Mouse (Mus musculus): ENCODE results near the gene Spata19. TPM values are rescaled to one million over a fixed set of nuclear protein-coding genes. Genes with fewer than 3 reads are reported as not detected.

The Spata19 gene
- polyA plus RNA-seq (2014; fragmentation: Nextera tagmentation; extraction: Ambion mirVana) = not detected in 2 replicates

- ATAC-seq (replicated peaks; ENCODE audit: low FRiP score, low TSS enrichment, low read depth) = no peak
- H3K27me3 ChIP-seq (replicated peaks; ENCODE audit: control insufficient read depth, insufficient read depth, low read length) = 0 out of 2 replicates have a peak, but pooled peaks cover 6% of the 10 kb centered on the region
- 73% methylated on average over 3 of the region's 3 CpGs for WGBS
Measured at GRCm38 (mm10) chr9:27396500-27396899, at the start of gene Spata19. Gene Spata19, plus strand, starts transcription at chr9:27396800.

GRCm38 (mm10) chr9:27353082-27353481, 43.5 kb upstream of the Spata19 start:
- no peak overlapping the region for H3K4me2 ChIP-seq (ENCODE audit: low read length)
- WGBS = 84% methylated on average over 7 of the region's 7 CpGs

More at GRCm38 (mm10) chr9:27396500-27396899, at the start of gene Spata19:
- Histone ChIP-seq H3K9me3 (ENCODE audit: control insufficient read depth, low read length) (no peaks in the 10 kb centered on the region), H3K4me3 (ENCODE audit: low read depth, low read length) (no peak within 1 kb of the TSS), H3K4me1 (replicated peaks; ENCODE audit: control insufficient read depth, insufficient read depth, low read length) (no peaks in the 10 kb centered on the region), H3K9ac (ENCODE audit: low read length) (no peak within 1 kb of the TSS), H3K27ac (ENCODE audit: low read depth) (no peak within 1 kb of the TSS), H3K4me2 (ENCODE audit: low read length) (no peak within 1 kb of the TSS), H3K36me3 (ENCODE audit: control insufficient read depth, insufficient read depth, low read length) (no peaks in the 10 kb centered on the region)
- no peak for DNase-seq (ENCODE audit: low spot score)

GRCm38 (mm10) chr9:27357893-27358292, 38.7 kb upstream of the Spata19 start:
- H3K27me3 ChIP-seq (replicated peaks; ENCODE audit: control insufficient read depth, insufficient read depth, low read length) = no peaks in the 10 kb centered on the region
- no peaks in the 10 kb centered on the region for H3K36me3 ChIP-seq (ENCODE audit: control insufficient read depth, insufficient read depth, low read length)
- no peak for DNase-seq (ENCODE audit: low spot score)
- no peak overlapping the region for H3K27ac ChIP-seq (ENCODE audit: low read depth)
- no peak overlapping the region for H3K4me2 ChIP-seq (ENCODE audit: low read length)
- H3K4me3 ChIP-seq (ENCODE audit: low read depth, low read length) = no peak overlapping the region
- no peak overlapping the region for H3K9ac ChIP-seq (ENCODE audit: low read length)
- 88% methylated on average over 6 of the region's 6 CpGs for WGBS
- no peak for ATAC-seq (replicated peaks; ENCODE audit: low FRiP score, low TSS enrichment, low read depth)
- H3K9me3 ChIP-seq (ENCODE audit: control insufficient read depth, low read length) = no peaks in the 10 kb centered on the region
- H3K4me1 ChIP-seq (replicated peaks; ENCODE audit: control insufficient read depth, insufficient read depth, low read length) = no peaks in the 10 kb centered on the region

More at GRCm38 (mm10) chr9:27353082-27353481, 43.5 kb upstream of the Spata19 start:
- Histone ChIP-seq H3K4me1 (replicated peaks; ENCODE audit: control insufficient read depth, insufficient read depth, low read length) (no peaks in the 10 kb centered on the region), H3K36me3 (ENCODE audit: control insufficient read depth, insufficient read depth, low read length) (no peaks in the 10 kb centered on the region), H3K27me3 (replicated peaks; ENCODE audit: control insufficient read depth, insufficient read depth, low read length) (no peaks in the 10 kb centered on the region), H3K9ac (ENCODE audit: low read length) (no peak overlapping the region), H3K27ac (ENCODE audit: low read depth) (no peak overlapping the region), H3K9me3 (ENCODE audit: control insufficient read depth, low read length) (no peaks in the 10 kb centered on the region), H3K4me3 (ENCODE audit: low read depth, low read length) (no peak overlapping the region)
- no peak for DNase-seq (ENCODE audit: low spot score)
- no peak for ATAC-seq (replicated peaks; ENCODE audit: low FRiP score, low TSS enrichment, low read depth)

- H3K4me1 ChIP-seq (replicated peaks; ENCODE audit: control insufficient read depth, insufficient read depth, low read length) = no peaks in the 10 kb centered on the region
- H3K4me2 ChIP-seq (ENCODE audit: low read length) = no peak overlapping the region
- H3K36me3 ChIP-seq (ENCODE audit: control insufficient read depth, insufficient read depth, low read length) = no peaks in the 10 kb centered on the region
- WGBS = 53% methylated on average over 2 of the region's 2 CpGs
- DNase-seq (ENCODE audit: low spot score) = no peak
- no peak overlapping the region for H3K9ac ChIP-seq (ENCODE audit: low read length)
- H3K9me3 ChIP-seq (ENCODE audit: control insufficient read depth, low read length) = no peaks in the 10 kb centered on the region
- H3K27me3 ChIP-seq (replicated peaks; ENCODE audit: control insufficient read depth, insufficient read depth, low read length) = no peaks in the 10 kb centered on the region
- H3K4me3 ChIP-seq (ENCODE audit: low read depth, low read length) = no peak overlapping the region
- no peak for ATAC-seq (replicated peaks; ENCODE audit: low FRiP score, low TSS enrichment, low read depth)
- H3K27ac ChIP-seq (ENCODE audit: low read depth) = no peak overlapping the region
Measured at GRCm38 (mm10) chr9:27367231-27367630, 29.4 kb upstream of the Spata19 start.

- no peaks in the 10 kb centered on the region for H3K4me1 ChIP-seq (replicated peaks; ENCODE audit: control insufficient read depth, insufficient read depth, low read length)
- no peak for ATAC-seq (replicated peaks; ENCODE audit: low FRiP score, low TSS enrichment, low read depth)
- no peaks in the 10 kb centered on the region for H3K9me3 ChIP-seq (ENCODE audit: control insufficient read depth, low read length)
- no peak overlapping the region for H3K4me2 ChIP-seq (ENCODE audit: low read length)
- H3K27ac ChIP-seq (ENCODE audit: low read depth) = no peak overlapping the region
- no peak overlapping the region for H3K4me3 ChIP-seq (ENCODE audit: low read depth, low read length)
- no peaks in the 10 kb centered on the region for H3K36me3 ChIP-seq (ENCODE audit: control insufficient read depth, insufficient read depth, low read length)
- DNase-seq (ENCODE audit: low spot score) = no peak
- 68% methylated on average over 2 of the region's 2 CpGs for WGBS
- H3K9ac ChIP-seq (ENCODE audit: low read length) = no peak overlapping the region
- no peaks in the 10 kb centered on the region for H3K27me3 ChIP-seq (replicated peaks; ENCODE audit: control insufficient read depth, insufficient read depth, low read length)
Measured at GRCm38 (mm10) chr9:27369108-27369507, 27.5 kb upstream of the Spata19 start.

- Histone ChIP-seq H3K4me2 (ENCODE audit: low read length) (no peak overlapping the region), H3K4me3 (ENCODE audit: low read depth, low read length) (no peak overlapping the region), H3K4me1 (replicated peaks; ENCODE audit: control insufficient read depth, insufficient read depth, low read length) (no peaks in the 10 kb centered on the region), H3K27ac (ENCODE audit: low read depth) (no peak overlapping the region), H3K9me3 (ENCODE audit: control insufficient read depth, low read length) (no peaks in the 10 kb centered on the region), H3K9ac (ENCODE audit: low read length) (no peak overlapping the region), H3K36me3 (ENCODE audit: control insufficient read depth, insufficient read depth, low read length) (no peaks in the 10 kb centered on the region), H3K27me3 (replicated peaks; ENCODE audit: control insufficient read depth, insufficient read depth, low read length) (no peaks in the 10 kb centered on the region)
- DNase-seq (ENCODE audit: low spot score) (no peak), ATAC-seq (replicated peaks; ENCODE audit: low FRiP score, low TSS enrichment, low read depth) (no peak)
- 71% methylated on average over 1 of the region's 1 CpGs for WGBS
Measured at GRCm38 (mm10) chr9:27375746-27376145, 20.9 kb upstream of the Spata19 start.

GRCm38 (mm10) chr9:27386951-27387350, 9.6 kb upstream of the Spata19 start:
- WGBS = 91% methylated on average over 3 of the region's 3 CpGs
- Histone ChIP-seq H3K9ac (ENCODE audit: low read length) (no peak overlapping the region), H3K4me1 (replicated peaks; ENCODE audit: control insufficient read depth, insufficient read depth, low read length) (no peaks in the 10 kb centered on the region), H3K9me3 (ENCODE audit: control insufficient read depth, low read length) (no peaks in the 10 kb centered on the region), H3K36me3 (ENCODE audit: control insufficient read depth, insufficient read depth, low read length) (no peaks in the 10 kb centered on the region), H3K4me2 (ENCODE audit: low read length) (no peak overlapping the region), H3K27me3 (replicated peaks; ENCODE audit: control insufficient read depth, insufficient read depth, low read length) (no peaks in the 10 kb centered on the region), H3K27ac (ENCODE audit: low read depth) (no peak overlapping the region), H3K4me3 (ENCODE audit: low read depth, low read length) (no peak overlapping the region)
- DNase-seq (ENCODE audit: low spot score) = no peak
- no peak for ATAC-seq (replicated peaks; ENCODE audit: low FRiP score, low TSS enrichment, low read depth)

- no peak overlapping the region for H3K4me2 ChIP-seq (ENCODE audit: low read length)
- no peak overlapping the region for H3K4me3 ChIP-seq (ENCODE audit: low read depth, low read length)
- H3K9me3 ChIP-seq (ENCODE audit: control insufficient read depth, low read length) = no peaks in the 10 kb centered on the region
- H3K27ac ChIP-seq (ENCODE audit: low read depth) = no peak overlapping the region
- H3K27me3 ChIP-seq (replicated peaks; ENCODE audit: control insufficient read depth, insufficient read depth, low read length) = 0 out of 2 replicates have a peak, but pooled peaks cover 6% of the 10 kb centered on the region
- no peak overlapping the region for H3K9ac ChIP-seq (ENCODE audit: low read length)
- DNase-seq (ENCODE audit: low spot score) = no peak
- no peaks in the 10 kb centered on the region for H3K36me3 ChIP-seq (ENCODE audit: control insufficient read depth, insufficient read depth, low read length)
- no peaks in the 10 kb centered on the region for H3K4me1 ChIP-seq (replicated peaks; ENCODE audit: control insufficient read depth, insufficient read depth, low read length)
- ATAC-seq (replicated peaks; ENCODE audit: low FRiP score, low TSS enrichment, low read depth) = no peak
- WGBS = 88% methylated on average over 4 of the region's 4 CpGs
Measured at GRCm38 (mm10) chr9:27401169-27401568, 4.6 kb downstream of the Spata19 start.

- DNase-seq (ENCODE audit: low spot score) (no peak), ATAC-seq (replicated peaks; ENCODE audit: low FRiP score, low TSS enrichment, low read depth) (peak; percentile 49; the same call in 1 of the 2 replicates)
- no peak overlapping the region for H3K4me2 ChIP-seq (ENCODE audit: low read length)
- 0 out of 2 replicates have a peak, but pooled peaks cover 3% of the 10 kb centered on the region for H3K27me3 ChIP-seq (replicated peaks; ENCODE audit: control insufficient read depth, insufficient read depth, low read length)
- no peaks in the 10 kb centered on the region for H3K9me3 ChIP-seq (ENCODE audit: control insufficient read depth, low read length)
- no peak overlapping the region for H3K4me3 ChIP-seq (ENCODE audit: low read depth, low read length)
- no peaks in the 10 kb centered on the region for H3K36me3 ChIP-seq (ENCODE audit: control insufficient read depth, insufficient read depth, low read length)
- no peak overlapping the region for H3K27ac ChIP-seq (ENCODE audit: low read depth)
- H3K4me1 ChIP-seq (replicated peaks; ENCODE audit: control insufficient read depth, insufficient read depth, low read length) = no peaks in the 10 kb centered on the region
- no peak overlapping the region for H3K9ac ChIP-seq (ENCODE audit: low read length)
Measured at GRCm38 (mm10) chr9:27409733-27410132, 13.1 kb downstream of the Spata19 start.
